Mouse (Mus musculus) spleen, embryonic (tissue): Measurements from ENCODE around the gene Rnps1.

Source experiments
- CTCF ChIA-PET: fragments of 350-600 bp; sonication (Branson Sonifier 250); formaldehyde crosslinking; loops from one replicate; lab custom pipeline; 2022; lab: Charles Lee

Gene Rnps1

DNA sequence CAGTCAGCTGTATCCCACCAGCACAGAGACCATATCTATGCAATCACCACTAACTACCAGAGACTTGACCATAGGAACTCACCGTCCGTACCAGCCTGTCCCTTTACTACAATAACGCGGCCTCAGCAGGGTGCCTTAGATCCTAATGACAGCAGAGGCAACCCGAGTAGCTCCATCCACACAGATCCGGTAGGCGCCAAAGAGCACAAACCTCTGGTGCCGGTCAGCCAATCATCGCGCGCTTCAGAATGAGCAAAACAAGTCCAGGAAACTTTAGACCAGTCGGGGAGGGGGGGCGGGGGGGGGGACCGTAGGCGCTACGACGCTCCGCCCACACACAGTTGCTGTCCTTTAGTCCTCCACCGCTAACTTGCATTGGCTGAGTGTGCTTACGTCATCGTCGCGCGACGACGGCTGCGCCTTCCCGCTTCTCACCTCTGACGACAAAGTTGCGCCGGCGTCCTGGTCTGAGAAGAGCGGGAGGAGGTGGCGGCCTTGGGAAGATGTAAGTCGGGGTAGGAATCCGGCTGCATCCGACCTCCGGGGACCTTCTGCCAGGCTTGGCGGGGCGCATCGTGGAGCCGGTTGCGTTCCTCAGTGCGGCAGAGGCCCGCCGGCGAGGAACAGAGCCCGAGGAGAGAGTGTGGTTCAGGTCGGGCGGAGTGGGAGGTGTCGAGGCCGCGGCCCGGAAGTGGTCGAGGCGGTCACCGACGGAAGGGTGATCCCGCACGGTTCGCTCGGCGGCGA, at the start of gene Rnps1:
Gene Rnps1 (plus strand): TSS at position 336 of the 747 bp plus-strand sequence.
- CTCF ChIA-PET, result no interaction called here

DNA sequence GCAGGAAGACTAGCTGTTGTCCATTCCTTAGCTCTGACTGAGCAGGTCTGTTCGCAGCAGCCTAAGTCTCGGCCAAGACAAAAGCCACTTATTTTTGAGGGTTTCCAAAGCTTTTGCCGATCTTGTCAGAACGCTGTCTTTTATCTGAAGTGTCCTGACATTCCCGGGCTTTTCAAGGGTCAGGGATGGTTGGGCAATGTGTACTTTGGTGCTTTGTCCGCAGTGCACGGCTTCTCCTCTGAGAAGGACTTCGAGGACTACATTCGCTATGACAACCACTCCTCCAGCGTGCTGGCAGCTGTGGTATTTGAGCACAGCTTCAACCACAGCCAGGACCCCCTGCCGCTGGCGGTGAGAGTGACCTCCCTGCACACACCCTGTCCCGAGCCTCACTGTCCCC, 48.5 kb upstream of the Rnps1 start:
- CTCF ChIA-PET, result no interaction called here

DNA sequence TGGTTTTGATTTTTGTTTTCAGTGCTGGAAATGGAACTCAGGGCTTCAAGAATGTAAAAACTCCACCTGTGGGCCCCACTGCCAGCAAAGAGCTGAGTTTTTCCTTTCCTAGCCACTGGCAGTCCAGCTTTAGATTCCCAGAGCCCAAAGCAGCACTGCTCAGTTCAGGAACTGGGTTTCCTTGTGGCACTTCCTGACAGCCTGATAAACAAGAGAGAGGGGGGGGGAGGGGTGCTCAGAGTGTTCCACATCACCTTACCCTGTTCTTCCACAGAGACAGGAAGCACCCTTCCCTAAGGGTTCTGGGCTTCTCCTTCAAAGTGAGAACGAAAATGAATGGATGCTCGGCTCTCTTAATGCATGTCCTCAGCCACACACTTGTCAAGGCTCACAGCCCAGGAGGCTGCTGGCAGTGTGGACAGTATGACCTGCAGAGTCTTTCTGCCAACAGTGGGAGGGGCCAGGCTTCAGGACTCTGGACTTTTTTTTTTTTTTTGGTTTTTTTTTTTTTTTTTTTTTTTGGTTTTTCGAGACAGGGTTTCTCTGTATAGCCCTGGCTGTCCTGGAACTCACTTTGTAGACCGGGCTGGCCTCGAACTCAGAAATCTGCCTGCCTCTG, 39.2 kb upstream of the Rnps1 start:
- CTCF ChIA-PET, result no interaction called here

DNA sequence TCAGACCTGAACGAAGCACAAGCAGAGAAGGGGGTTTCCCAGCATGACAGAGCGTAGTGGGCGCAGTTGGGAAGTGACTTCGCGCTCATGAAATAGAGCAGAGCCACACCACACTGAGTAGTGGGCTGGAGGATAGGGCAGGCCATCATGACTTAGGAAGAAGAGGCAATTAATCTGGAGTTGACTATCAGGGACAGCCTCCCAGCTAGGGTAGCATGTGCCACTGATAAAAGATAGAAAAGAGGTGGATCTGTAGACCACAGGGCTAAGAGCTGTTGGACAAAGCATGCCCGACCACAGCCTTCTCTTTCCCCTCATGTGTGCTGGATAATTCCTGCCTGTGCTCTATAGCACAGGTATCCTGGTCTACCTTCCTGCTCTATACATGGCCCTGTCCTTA, 38.5 kb upstream of the Rnps1 start:
- CTCF ChIA-PET, result no interaction called here

DNA sequence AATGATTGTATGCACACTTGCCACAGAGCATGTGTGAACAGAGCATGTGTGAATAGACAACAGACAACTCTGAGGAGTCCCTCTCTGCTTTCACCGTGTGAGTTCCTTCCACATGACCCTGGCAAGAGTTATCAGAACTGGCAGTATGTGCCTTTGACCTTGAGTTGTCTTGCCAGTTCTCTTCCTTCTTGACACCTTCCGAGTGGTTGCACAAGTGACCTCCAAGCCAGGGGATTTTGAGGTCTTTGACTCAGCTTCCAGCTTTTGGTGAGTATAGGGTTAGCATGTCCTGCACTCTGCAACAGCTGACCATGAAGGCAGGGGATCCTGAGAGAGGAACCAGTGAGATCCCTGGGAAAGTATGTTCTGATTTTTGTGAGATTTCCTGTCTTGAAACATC, 35.9 kb upstream of the Rnps1 start:
- CTCF ChIA-PET, result no interaction called here

DNA sequence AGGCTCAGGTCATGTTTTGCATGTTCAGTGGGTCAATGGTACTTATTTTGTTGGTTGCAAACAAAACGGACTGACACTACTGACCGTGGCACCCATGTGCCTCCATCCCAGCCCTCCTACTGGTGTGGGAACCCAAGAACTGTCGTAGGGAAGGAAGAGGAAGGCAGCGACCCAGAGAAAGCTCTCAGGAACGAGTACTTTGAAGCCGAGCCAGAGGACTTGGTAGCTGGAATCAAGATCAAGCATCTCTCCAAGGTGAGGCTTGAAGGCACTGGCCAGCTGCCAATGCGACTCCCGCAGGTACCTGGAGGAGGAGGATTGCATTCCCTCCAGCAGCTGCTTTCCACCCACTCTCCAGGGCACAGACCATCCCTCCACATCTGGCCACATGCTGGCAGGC, 30.6 kb upstream of the Rnps1 start:
- CTCF ChIA-PET, result no interaction called here

DNA sequence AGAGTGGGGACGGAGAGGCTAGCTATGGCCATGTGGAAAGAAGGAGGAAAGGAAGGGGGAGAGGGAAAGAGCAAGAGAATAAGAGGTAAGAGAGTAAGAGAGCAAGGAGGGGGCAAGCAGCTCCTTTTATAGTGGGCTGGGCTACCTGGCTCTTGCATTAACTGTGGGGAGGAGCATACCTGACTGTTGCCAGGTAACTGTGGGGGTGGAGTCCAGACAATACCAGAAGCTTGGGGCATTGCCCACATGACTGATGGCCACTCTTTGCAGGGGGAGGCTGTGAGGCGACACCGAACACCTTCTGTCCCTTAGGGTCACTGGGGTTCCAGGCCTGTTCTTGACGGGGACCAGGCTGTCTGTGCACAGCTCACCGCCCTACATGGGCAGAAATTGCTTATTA, 25.7 kb upstream of the Rnps1 start:
- CTCF ChIA-PET, result no interaction called here

DNA sequence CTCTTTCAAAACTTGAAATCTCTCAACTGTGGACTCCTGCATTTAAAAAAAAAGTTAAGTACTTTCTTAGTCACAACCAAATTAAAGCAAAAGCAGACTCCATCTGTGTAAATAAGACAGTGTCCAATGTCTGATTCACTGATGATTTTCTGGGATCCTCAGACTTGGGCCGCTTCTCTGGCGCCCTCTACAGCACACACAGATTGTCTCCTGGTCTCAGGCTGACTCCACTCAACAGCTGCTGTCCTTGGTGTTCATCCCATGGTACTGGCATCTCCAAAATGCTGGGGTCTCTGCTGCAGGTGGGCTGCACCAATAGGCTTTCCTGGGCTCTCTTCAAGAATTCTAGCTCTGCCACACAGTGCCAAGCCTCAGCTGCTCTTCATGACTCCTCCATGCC, 24.5 kb upstream of the Rnps1 start:
- CTCF ChIA-PET, result no interaction called here

DNA sequence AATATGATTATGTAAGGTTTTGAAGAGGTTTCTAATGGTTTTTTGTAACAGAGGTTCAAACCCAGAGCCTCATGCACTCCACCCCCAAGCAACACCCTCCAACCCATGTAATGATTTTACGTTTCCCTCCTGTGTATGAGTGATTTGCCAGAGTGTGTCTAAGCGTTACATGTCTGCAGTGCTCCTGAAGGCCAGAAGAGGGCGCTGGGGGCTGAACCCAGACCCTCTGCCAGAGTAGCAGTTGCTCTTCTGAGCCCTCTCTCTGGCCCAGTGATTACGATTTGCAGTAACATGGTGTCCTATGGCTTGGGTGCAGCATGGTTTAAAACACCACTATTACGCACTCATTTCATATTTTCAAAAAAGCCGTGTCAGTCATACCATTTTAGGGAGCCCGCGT, 23.2 kb upstream of the Rnps1 start:
- CTCF ChIA-PET, result no interaction called here

DNA sequence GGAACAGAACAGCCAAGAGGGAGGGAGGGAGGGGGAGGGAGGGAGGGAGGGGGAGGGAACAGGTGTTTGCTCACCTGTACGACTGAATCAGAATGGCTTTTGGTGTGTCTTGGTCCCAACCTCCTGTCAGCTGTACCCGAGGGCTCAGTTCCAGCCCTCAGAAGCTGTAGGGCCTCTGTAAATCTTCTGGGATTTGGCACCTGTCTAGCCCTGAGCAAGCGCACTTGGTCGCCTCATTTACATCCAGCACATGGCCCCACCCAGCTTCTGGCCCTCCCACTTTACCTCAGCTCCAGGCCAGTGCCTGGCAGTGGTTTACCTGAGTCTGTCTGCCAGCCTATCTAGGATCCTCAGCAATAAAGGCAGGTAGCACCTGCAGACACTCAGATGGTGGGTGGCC, 20.8 kb upstream of the Rnps1 start:
- CTCF ChIA-PET, result no interaction called here

DNA sequence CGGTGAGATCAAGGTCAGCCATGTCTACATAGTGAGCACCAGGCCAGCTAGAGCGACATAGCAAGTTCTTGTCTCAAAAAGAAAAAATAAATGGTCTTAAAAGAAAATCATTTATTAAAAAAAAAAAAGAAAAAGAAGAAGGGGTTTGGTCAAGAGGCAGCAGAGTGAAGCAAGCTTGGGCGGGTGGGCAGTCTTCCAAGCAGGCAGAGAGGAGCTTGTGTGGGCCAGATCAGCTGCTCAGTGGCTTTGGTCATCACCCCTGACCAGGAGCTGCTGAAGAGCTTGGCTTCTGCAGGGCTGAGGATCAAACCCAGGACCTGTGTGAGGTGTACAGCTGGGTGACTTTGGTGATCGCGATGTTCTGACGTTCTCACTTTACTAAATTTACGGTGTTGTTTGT, 19.9 kb upstream of the Rnps1 start:
- CTCF ChIA-PET, result no interaction called here

DNA sequence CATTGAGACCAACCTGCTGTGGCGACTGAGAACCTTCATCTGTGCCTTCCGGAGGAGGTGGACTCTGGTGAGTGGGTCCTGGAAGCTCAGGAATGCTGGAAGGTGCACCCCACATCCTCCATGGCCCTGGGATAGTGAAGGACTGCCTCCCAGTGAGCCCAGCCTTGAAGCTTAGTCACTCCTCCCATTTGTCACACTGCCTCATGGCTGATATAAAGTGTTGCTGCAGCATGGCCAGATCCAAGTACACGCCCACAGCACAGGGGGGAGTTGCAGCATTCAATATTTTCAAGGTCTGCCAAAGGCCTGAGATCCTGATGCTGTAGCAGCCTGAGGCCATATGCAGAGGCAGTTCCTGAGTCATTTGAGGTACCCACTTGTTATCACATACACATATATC, 12.0 kb upstream of the Rnps1 start:
- CTCF ChIA-PET, result no interaction called here

DNA sequence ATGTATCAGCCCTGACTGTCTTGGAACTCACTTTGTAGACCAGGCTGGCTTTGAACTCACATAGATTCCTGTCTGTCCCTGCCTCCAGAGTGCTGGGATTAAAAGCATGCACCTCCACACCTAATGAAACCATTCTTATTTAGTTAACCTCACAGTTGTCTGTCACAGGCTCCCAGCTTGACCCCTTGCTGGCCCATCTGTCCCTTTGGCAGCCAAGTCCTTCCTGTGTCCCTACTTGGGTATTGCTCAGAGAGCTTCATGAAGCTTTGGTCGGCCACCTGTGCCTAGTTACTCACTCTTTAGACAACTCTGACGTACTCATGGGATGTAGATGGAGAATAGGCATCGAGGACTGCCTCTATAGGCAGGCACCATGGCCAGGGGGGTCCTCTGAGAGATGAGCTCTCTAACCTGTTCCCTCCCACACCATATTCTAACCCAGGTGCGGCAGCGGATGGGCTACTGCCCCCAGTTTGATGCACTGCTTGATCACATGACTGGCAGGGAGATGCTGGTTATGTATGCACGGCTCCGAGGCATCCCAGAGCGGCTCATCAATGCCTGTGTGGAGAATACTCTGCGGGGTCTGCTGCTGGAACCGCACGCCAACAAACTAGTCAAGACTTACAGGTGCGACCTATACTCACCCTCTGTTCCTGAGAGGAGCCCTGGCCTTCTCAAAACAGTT, 7.1 kb upstream of the Rnps1 start:
- CTCF ChIA-PET, result no interaction called here

DNA sequence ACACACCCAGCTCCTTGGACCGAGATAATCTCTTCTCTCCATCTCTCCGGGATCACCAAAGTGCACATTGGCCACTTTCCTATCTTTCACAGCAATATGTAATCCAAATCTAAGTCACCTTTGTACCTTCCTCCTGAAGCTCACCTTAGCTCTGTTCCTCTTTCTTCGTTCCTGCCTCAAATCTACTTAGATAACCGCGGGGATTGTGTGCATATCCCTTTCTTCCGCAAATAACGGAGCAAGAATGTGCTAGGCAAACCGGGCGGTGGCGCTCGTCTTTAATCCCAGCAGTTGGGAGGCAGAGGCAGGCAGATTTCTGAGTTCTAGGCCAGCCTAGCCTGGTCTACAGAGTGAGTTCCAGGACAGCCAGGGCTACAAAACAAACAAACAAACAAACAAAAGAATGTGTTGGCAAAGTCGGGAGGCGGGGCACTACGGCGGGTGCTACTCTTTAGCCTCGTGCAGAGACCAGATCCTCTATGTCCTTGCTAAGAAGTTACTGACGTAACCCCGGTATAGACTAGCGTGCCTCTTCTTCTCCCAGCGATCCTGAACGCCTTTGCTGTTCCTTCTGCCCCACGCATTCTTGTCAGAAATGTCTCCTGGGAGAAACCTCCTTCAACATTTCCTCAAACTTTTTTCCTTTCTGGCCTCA, 681 bp upstream of the Rnps1 start:
- CTCF ChIA-PET, result interaction anchor here (0.6 to 0.7 kb wide), 2 partner anchors 14 to 60 kb away, joined by 3 to 4 read pairs; no protein-coding TSS in a partner anchor

DNA sequence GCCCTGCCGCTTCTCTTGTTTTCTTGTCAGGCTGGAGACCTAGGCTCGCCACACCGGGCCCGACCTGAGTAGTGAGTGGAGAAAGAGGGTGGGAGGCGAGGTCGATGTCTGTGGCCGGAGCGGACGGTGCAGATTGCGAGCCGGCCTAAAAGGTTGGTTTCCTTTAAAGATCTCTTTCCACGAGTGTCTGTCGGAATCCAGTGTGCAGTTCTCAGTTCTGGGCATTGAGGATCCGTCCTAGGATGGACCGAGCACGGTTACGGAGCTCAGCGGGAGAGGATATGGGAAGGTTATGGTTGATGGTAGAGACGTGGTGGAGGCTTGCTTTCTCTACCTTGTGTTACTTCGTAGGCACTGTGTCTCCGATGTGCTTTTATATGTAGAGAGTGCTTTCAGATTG, 646 bp downstream of the Rnps1 start:
- CTCF ChIA-PET, result no interaction called here

DNA sequence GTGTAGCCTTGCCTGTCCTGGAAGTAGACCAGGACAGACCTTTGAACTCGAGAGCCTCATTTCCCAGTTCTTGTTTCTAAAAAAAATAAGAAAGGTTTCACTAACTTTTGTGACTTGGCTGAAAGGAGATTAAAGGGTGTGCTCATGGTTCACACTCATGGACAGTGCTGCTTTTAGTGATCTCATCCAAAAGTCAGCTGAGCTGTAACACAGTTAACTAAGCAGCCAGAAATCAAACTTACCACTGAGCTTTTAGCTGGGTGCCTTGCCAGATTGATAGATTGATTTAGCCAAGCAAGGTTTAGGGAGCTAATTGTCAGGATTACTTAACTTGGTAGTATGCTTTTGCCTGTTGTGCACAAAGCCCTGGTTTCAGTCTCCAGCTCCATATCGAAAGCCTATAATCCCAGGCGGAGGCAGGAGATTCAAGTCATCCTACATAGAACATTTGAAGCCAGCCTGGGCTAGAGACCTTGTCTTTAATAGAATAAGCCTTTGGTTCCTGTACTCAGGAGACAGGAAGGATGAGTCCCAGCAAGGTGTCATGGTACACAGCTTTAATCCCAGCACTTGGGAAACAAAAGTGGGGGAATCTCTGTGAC, 1.8 kb downstream of the Rnps1 start:
- CTCF ChIA-PET, result interaction anchor here (1.2 kb wide), 1 partner anchor 22 kb away, joined by 3 read pairs; no protein-coding TSS in a partner anchor

DNA sequence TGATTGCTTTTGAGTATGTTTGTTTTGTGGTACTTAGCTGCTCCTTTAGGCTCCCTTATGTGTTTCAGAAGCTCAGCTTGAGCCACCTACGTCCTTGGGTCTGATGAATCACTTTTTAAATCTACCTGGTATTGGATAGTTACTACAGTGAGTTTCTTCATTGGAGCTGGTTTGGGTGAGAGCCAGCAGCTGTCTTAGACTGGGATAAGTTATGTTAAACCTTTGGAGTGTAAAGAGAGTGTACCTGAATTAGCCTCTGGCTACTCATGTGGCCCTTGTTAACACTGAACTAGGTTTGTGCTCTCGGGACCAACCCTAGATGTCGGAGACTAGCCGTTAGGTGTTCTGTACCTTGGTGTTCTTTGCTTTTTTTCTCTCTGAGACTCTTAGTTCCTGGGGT, 8.7 kb downstream of the Rnps1 start:
- CTCF ChIA-PET, result no interaction called here

DNA sequence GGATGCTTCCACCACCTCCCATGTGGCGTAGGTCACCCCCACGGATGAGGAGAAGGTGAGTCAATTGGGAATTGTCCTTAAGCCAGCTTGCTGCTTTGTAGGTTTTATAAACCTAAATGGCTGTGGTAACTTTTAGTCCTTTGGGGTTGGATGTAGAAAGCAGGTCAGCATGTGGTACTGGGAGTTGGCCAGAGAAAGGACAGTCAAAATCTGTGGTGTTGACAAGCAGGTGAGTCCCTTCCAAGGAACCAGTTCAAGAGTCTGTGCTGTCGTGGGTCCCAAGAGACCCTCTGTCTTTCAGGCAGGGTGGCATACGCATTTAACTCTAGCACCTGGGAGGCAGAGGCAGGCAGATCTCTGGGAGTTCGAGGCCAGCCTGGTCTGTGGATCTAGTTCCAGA, 10.1 kb downstream of the Rnps1 start:
- CTCF ChIA-PET, result no interaction called here

DNA sequence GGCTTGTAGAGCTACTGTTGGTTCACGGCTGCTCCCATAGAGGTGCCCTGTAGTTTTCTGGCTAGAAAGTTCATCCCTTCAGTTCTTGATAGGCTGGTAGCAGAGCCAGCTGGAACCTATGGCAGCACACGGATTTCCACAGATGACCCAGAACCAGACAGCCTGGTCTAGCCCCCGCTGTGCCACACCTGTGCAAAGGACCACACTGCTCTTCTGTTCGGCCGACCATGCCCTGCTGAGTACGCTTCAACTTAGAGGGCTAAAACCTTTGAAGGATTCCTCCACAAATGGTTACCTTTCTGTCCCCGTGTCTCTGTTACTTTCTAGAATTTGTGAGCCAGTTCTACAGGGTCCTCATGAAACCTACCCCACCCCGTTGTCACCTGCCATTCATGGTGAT, 11.0 kb downstream of the Rnps1 start:
- CTCF ChIA-PET, result interaction anchor here (0.6 kb wide), 1 partner anchor 213 kb away, joined by 3 read pairs; no protein-coding TSS in a partner anchor

DNA sequence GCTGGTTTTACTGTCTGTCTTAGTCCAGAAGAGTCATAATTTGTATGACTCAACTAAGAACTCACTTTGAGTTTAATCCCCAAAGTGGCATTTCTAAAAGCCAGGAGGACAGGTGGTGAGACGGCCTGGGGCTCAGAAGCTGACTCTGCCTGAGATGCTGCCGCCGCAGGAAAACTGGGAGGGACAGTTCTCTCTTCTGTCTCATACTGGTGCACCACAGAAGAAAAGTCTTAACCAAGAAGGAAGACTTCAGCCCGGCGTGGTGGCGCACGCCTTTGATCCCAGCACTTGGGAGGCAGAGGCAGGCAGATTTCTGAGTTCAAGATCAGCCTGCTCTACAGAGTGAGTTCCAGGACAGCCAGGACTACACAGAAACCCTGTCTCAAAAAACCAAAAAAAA, 11.5 kb downstream of the Rnps1 start:
- CTCF ChIA-PET, result no interaction called here

DNA sequence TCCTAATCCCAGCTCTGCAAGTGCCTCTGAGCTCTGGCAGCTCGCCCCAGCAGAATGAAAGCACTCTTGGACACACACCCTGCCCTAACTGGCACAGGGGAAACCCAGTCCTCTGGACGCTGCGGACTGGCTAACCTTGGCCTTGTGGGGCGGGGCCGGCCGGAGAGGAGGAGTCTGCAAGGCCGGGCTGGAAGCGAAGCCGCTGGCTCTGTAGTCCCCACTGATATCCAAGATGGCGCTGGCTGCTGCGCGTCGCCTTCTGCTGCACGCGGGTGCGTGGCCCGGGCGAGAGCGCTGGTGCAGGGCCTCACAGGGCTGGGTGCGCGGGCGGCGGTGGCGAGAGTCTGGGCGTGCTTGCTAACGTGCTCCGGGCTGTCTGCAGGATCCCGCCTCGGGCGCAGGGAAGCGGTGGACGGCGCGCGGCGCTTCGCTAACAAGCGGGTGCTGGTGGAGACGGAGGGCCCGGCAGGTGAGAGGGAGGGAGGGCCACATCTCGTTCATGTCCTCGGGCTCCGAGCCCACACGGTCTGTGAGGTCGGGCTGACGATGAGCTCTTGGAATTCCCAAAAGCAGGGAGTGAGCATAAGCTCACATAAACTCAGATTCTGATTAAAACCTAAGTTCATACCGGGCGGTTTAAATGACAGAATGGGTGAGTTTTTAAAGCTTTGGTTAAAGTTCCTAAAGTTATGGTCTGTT, 12.3 kb downstream of the Rnps1 start, which contains the start of gene Eci1:
Gene Eci1 (plus strand): TSS at position 171 of the 699 bp plus-strand sequence.
- CTCF ChIA-PET, result interaction anchor here (0.5 kb wide), 1 partner anchor 7 kb away, joined by 5 read pairs; no protein-coding TSS in a partner anchor
